Mouse (Mus musculus): ENCODE results near the gene Masp2.

DNA sequence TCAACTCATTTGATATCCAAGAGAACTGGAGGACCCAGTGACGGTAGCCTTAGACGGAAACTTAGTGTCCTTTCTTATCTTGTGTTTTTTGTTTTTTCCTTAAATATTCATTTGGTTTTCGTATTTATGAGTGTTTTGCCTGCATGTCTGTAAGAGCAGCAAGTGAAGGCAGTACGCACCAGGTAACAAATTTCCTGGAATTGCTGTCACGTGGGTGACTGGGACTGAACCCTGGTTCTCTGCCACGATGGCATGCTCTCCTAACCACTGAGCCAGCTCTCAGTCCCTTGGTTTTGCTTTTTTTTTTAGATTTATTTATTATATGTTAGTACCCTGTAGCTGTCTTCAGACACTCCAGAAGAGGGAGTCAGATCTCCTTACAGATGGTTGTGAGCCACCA is 42.6 kb downstream of the Masp2 start:
- no peak for TF ChIP-seq CTCF (IDR thresholded peaks at IDR 0.05; ENCODE audit: borderline replicate concordance, insufficient read depth, low read depth, low read length)
- TF ChIP-seq POLR2A (IDR thresholded peaks at IDR 0.05; ENCODE audit: borderline replicate concordance, insufficient read depth, low read length), result no peak
